Comparison of ENCODE assay signal across 15 mouse cellular contexts in genomic region chr7:80653971-80654370, GRCm38 (mm10). TPM values are rescaled to one million over a fixed set of nuclear protein-coding genes. Genes with fewer than 3 reads are reported as not detected.
DNase-seq lines count a peak whose midpoint lies in the region; ATAC-seq and TF ChIP-seq lines count a peak whose summit lies in the region.
"Had no signal": no experiment of that assay in that cellular context is flagged by ENCODE, and none has a peak within 500 bp of the region (broad histone marks: within the 10 kb centered on the region; RNA-seq: fewer than 3 reads in every experiment).

No protein-coding gene starts in this region.

- H3K4me2 ChIP-seq in heart, embryonic 11.5 days: no peak overlapping the region
- no peak overlapping the region for H3K4me2 ChIP-seq in hindbrain, embryonic 14.5 days (replicated peaks)
- no peak overlapping the region for H3K4me2 ChIP-seq in hindbrain, embryonic 16.5 days (ENCODE audit: low read length)
- H3K4me2 ChIP-seq in hindbrain, embryonic 15.5 days: no peak overlapping the region

- no peak overlapping the region for H3K9ac ChIP-seq in heart, adult 2 months (ENCODE audit: low read depth, low read length)
- H3K9ac ChIP-seq in heart, embryonic 11.5 days (ENCODE audit: low read depth, low read length): no peak overlapping the region
- no peak overlapping the region for H3K9ac ChIP-seq in hindbrain, embryonic 14.5 days
- no peak overlapping the region for H3K9ac ChIP-seq in hindbrain, embryonic 16.5 days (ENCODE audit: low read depth, low read length)
- H3K9ac ChIP-seq in hindbrain, embryonic 15.5 days: no peak overlapping the region

- H3K79me2 ChIP-seq in heart, adult 2 months (replicated peaks; ENCODE audit: control insufficient read depth, insufficient read depth, low read length): peaks cover 2% of the 10 kb centered on the region

- peaks cover 25% of the 10 kb centered on the region for H3K4me1 ChIP-seq in heart, adult 2 months (ENCODE audit: control insufficient read depth, insufficient read depth, low read length)
- H3K4me1 ChIP-seq in heart, embryonic 11.5 days (ENCODE audit: control insufficient read depth, insufficient read depth, low read length): peaks cover 40% of the 10 kb centered on the region
- peaks cover 43% of the 10 kb centered on the region for H3K4me1 ChIP-seq in hindbrain, embryonic 14.5 days (replicated peaks; ENCODE audit: control insufficient read depth, insufficient read depth, low read length)
- peaks cover 38% of the 10 kb centered on the region for H3K4me1 ChIP-seq in hindbrain, embryonic 16.5 days (ENCODE audit: control insufficient read depth, insufficient read depth, low read depth, low read length)
- peaks cover 11% of the 10 kb centered on the region for H3K4me1 ChIP-seq in bone marrow, adult 2 months (ENCODE audit: control insufficient read depth, insufficient read depth, low read length)
- H3K4me1 ChIP-seq in hindbrain, embryonic 15.5 days (replicated peaks): peaks cover 56% of the 10 kb centered on the region

- H3K4me3 ChIP-seq in heart, adult 2 months: no peak overlapping the region
- no peak overlapping the region for H3K4me3 ChIP-seq in heart, embryonic 11.5 days (ENCODE audit: low read depth, low read length)
- H3K4me3 ChIP-seq in hindbrain, embryonic 14.5 days (replicated peaks; ENCODE audit: low read length): no peak overlapping the region
- no peak overlapping the region for H3K4me3 ChIP-seq in hindbrain, embryonic 16.5 days (ENCODE audit: low read length)
- H3K4me3 ChIP-seq in bone marrow, adult 2 months (replicated peaks; ENCODE audit: control insufficient read depth, low read depth, low read length): no peak overlapping the region
- H3K4me3 ChIP-seq in hindbrain, embryonic 15.5 days: no peak overlapping the region

- H3K27ac ChIP-seq in heart, adult 2 months: peak overlapping the region; percentile 68
- H3K27ac ChIP-seq in heart, embryonic 11.5 days (ENCODE audit: low read depth, low read length): no peak overlapping the region
- peak overlapping the region; percentile 77; the same call in 1 of the 2 replicates for H3K27ac ChIP-seq in hindbrain, embryonic 14.5 days
- H3K27ac ChIP-seq in hindbrain, embryonic 16.5 days (ENCODE audit: low read depth, low read length): no peak overlapping the region
- peak overlapping the region; percentile 43 for H3K27ac ChIP-seq in bone marrow, adult 2 months (ENCODE audit: control insufficient read depth, insufficient read depth, low read depth, low read length, poor library complexity)
- H3K27ac ChIP-seq in hindbrain, embryonic 15.5 days (replicated peaks): peak overlapping the region; percentile 73

- no peak for DNase-seq in heart, adult 2 months
- DNase-seq in hindbrain, embryonic 14.5 days (ENCODE audit: low spot score): no peak
- no peak for DNase-seq in adrenal gland, adult 8-10 months
- DNase-seq: adrenal gland, postnatal 14 days; cerebellum, postnatal 36 days; heart, adult 18-20 months; kidney, adult 11 months; kidney, postnatal 36 days; left cerebral cortex, postnatal 4 days; lung, adult 2 months; thymus, adult 2 months had no signal

- intact Hi-C loops in heart, adult 2 months (cut with DNase I): no loop called here

- 88% methylated on average over 7 of the region's 7 CpGs for WGBS in heart, adult 2 months
- 86% methylated on average over 7 of the region's 7 CpGs for WGBS in heart, embryonic 11.5 days (ENCODE audit: insufficient replicate concordance)
- 86% methylated on average over 7 of the region's 7 CpGs for WGBS in hindbrain, embryonic 14.5 days
- 84% methylated on average over 7 of the region's 7 CpGs for WGBS in hindbrain, embryonic 16.5 days
- 71% methylated on average over 7 of the region's 7 CpGs for WGBS in bone marrow, adult 2 months
- 81% methylated on average over 7 of the region's 7 CpGs for WGBS in hindbrain, embryonic 15.5 days

- no peak for TF ChIP-seq CTCF in heart, adult 2 months (IDR thresholded peaks at IDR 0.05)
- TF ChIP-seq CTCF in bone marrow, adult 2 months (IDR thresholded peaks at IDR 0.05; ENCODE audit: control insufficient read depth, insufficient read depth, low read length): no peak

- no peak for TF ChIP-seq EP300 in heart, adult 2 months (IDR thresholded peaks at IDR 0.05; ENCODE audit: insufficient read depth, low read depth, low read length)

- no peaks in the 10 kb centered on the region for H3K27me3 ChIP-seq in heart, adult 2 months (ENCODE audit: control insufficient read depth, insufficient read depth, low read length)
- no peaks in the 10 kb centered on the region for H3K27me3 ChIP-seq in heart, embryonic 11.5 days (ENCODE audit: control insufficient read depth, insufficient read depth, low read length)
- no peaks in the 10 kb centered on the region for H3K27me3 ChIP-seq in hindbrain, embryonic 14.5 days (ENCODE audit: control insufficient read depth, insufficient read depth, low read length)
- H3K27me3 ChIP-seq in hindbrain, embryonic 16.5 days (replicated peaks; ENCODE audit: control insufficient read depth, insufficient read depth, low read length): no peaks in the 10 kb centered on the region
- no peaks in the 10 kb centered on the region for H3K27me3 ChIP-seq in hindbrain, embryonic 15.5 days

- no peak for TF ChIP-seq POLR2A in heart, adult 2 months (IDR thresholded peaks at IDR 0.05; ENCODE audit: insufficient read depth, low read depth, low read length)
- TF ChIP-seq POLR2A in bone marrow, adult 2 months (IDR thresholded peaks at IDR 0.05; ENCODE audit: borderline replicate concordance, control insufficient read depth, low read depth, low read length): no peak

- ATAC-seq in heart, embryonic 11.5 days (replicated peaks; ENCODE audit: insufficient number of reproducible peaks, low FRiP score, low TSS enrichment): no peak
- no peak for ATAC-seq in hindbrain, embryonic 14.5 days (ENCODE audit: low FRiP score)
- no peak; the same call in 1 of the 2 replicates for ATAC-seq in hindbrain, embryonic 16.5 days
- ATAC-seq in hindbrain, embryonic 15.5 days (ENCODE audit: low FRiP score, low read depth): no peak

- no peaks in the 10 kb centered on the region for H3K9me3 ChIP-seq in heart, embryonic 11.5 days (replicated peaks; ENCODE audit: control insufficient read depth, low read length)
- no peaks in the 10 kb centered on the region for H3K9me3 ChIP-seq in hindbrain, embryonic 14.5 days (ENCODE audit: control insufficient read depth, low read length)
- no peaks in the 10 kb centered on the region for H3K9me3 ChIP-seq in hindbrain, embryonic 16.5 days (ENCODE audit: control insufficient read depth, low read length)
- no peaks in the 10 kb centered on the region for H3K9me3 ChIP-seq in hindbrain, embryonic 15.5 days

- peaks cover 5% of the 10 kb centered on the region; the same call in 1 of the 2 replicates for H3K36me3 ChIP-seq in heart, adult 2 months (ENCODE audit: control insufficient read depth, insufficient read depth, low read length)
- H3K36me3 ChIP-seq in heart, embryonic 11.5 days (ENCODE audit: control insufficient read depth, insufficient read depth, low read length): no peaks in the 10 kb centered on the region
- H3K36me3 ChIP-seq in hindbrain, embryonic 14.5 days (replicated peaks; ENCODE audit: control insufficient read depth, insufficient read depth): no peaks in the 10 kb centered on the region
- H3K36me3 ChIP-seq in hindbrain, embryonic 16.5 days (ENCODE audit: control insufficient read depth, insufficient read depth, low read length): no peaks in the 10 kb centered on the region
- no peaks in the 10 kb centered on the region for H3K36me3 ChIP-seq in hindbrain, embryonic 15.5 days

RNA-seq across cellular contexts. Expression of gene Crtc3, which starts 34.7 kb away (rescaled TPM):
- 10 to 100 TPM; 11.0 to 12.9 TPM for total RNA-seq in heart, adult 2 months (2021)
- 11.6 and 14.3 TPM in 2 replicates for polyA plus RNA-seq in heart, adult 2 months (2012; rRNA removed)
- polyA plus RNA-seq in heart, embryonic 11.5 days (2014; fragmentation: Nextera tagmentation; extraction: Ambion mirVana): 13.4 and 14.2 TPM in 2 replicates
- 14.4 and 16.8 TPM in 2 replicates for polyA plus RNA-seq in hindbrain, embryonic 14.5 days (2014; fragmentation: Nextera tagmentation; extraction: Ambion mirVana)
- 14.2 and 16.1 TPM in 2 replicates for polyA plus RNA-seq in hindbrain, embryonic 16.5 days (2015; fragmentation: Nextera tagmentation; extraction: Ambion mirVana)
- 5.7 and 8.2 TPM in 2 replicates for polyA plus RNA-seq in bone marrow, adult 2 months (2011; ENCODE audit: insufficient read depth, insufficient read length, low replicate concordance, missing spikeins)
- 16.7 and 17.7 TPM in 2 replicates for polyA plus RNA-seq in hindbrain, embryonic 15.5 days (2015; fragmentation: Nextera tagmentation; extraction: Ambion mirVana)
- total RNA-seq in adrenal gland, adult 8-10 months (2022): 10 to 100 TPM; 27.2 to 44.9 (median 35.5) TPM

Comparison
In these comparisons a context has a peak if more than half of its experiments do, and no peak if none do; other contexts are left out.
1. H3K27ac ChIP-seq: peak in heart, adult 2 months (single experiment), hindbrain, embryonic 14.5 days (single experiment), bone marrow, adult 2 months (single experiment) and hindbrain, embryonic 15.5 days (single experiment); none in heart, embryonic 11.5 days (single experiment) and hindbrain, embryonic 16.5 days (single experiment).